Mouse (Mus musculus): Measurements from ENCODE around the gene Impad1. TPM values are rescaled to one million over a fixed set of nuclear protein-coding genes. Genes with fewer than 3 reads are reported as not detected.

Gene Impad1
- polyA plus RNA-seq, 1 experiment = 10.7 TPM

GRCm38 (mm10) chr4:4722081-4722480 is 71.1 kb downstream of the Impad1 start:
- Histone ChIP-seq H3K36me3 (ENCODE audit: control insufficient read depth, insufficient read depth) (no peaks in the 10 kb centered on the region), H3K4me3 (no peak overlapping the region), H3K27me3 (ENCODE audit: control insufficient read depth, insufficient read depth, insufficient read length) (no peaks in the 10 kb centered on the region), H3ac (ENCODE audit: control insufficient read depth, insufficient read length) (no peak overlapping the region), H3K4me2 (ENCODE audit: low read depth) (no peak overlapping the region), H3K79me2 (ENCODE audit: control insufficient read depth, insufficient read depth) (no peaks in the 10 kb centered on the region)
- TF ChIP-seq TCF3 (IDR thresholded peaks at IDR 0.05; ENCODE audit: insufficient read length, low read depth) (no peak), TCF12 (IDR thresholded peaks at IDR 0.05; ENCODE audit: insufficient read depth, poor library complexity, severe bottlenecking) (no peak), USF1 (IDR thresholded peaks at IDR 0.05; ENCODE audit: low read depth) (no peak), MAX (IDR thresholded peaks at IDR 0.05; ENCODE audit: low read depth) (no peak), POLR2AphosphoS2 (IDR thresholded peaks at IDR 0.05; ENCODE audit: insufficient read length, low read depth) (no peak), E2F4 (IDR thresholded peaks at IDR 0.05; ENCODE audit: insufficient read depth) (no peak), MYOG (IDR thresholded peaks at IDR 0.05; ENCODE audit: control insufficient read depth in 1 of 3, insufficient read depth in 1 of 3, insufficient read length in 2 of 3, low read depth in 2 of 3) (no peak), MYOD1 (IDR thresholded peaks at IDR 0.05; ENCODE audit: control insufficient read depth in 1 of 3, insufficient read length in 2 of 3, low read depth in 2 of 3) (no peak), REST (IDR thresholded peaks at IDR 0.05; ENCODE audit: insufficient read depth, insufficient read length) (no peak), CEBPB (IDR thresholded peaks at IDR 0.05; ENCODE audit: insufficient read depth, poor library complexity, severe bottlenecking) (no peak), POLR2A (IDR thresholded peaks at IDR 0.05; ENCODE audit: insufficient read length, low read depth) (no peak)

GRCm38 (mm10) chr4:4717763-4718347 is 75.3 kb downstream of the Impad1 start:
- no peak overlapping the region for H3ac ChIP-seq (ENCODE audit: control insufficient read depth, insufficient read length)
- H3K36me3 ChIP-seq (ENCODE audit: control insufficient read depth, insufficient read depth) = no peaks in the 10 kb centered on the region
- no peak overlapping the region for H3K4me3 ChIP-seq
- TF ChIP-seq TCF3 (IDR thresholded peaks at IDR 0.05; ENCODE audit: insufficient read length, low read depth) = no peak
- TF ChIP-seq SRF (IDR thresholded peaks at IDR 0.05; ENCODE audit: control insufficient read depth, insufficient read length, low read depth) = no peak
- TF ChIP-seq POLR2A (IDR thresholded peaks at IDR 0.05; ENCODE audit: insufficient read length, low read depth) = no peak
- TF ChIP-seq CEBPB (IDR thresholded peaks at IDR 0.05; ENCODE audit: insufficient read depth, poor library complexity, severe bottlenecking) = no peak
- TF ChIP-seq MAX (IDR thresholded peaks at IDR 0.05; ENCODE audit: low read depth) = no peak
- no peaks in the 10 kb centered on the region for H3K79me2 ChIP-seq (ENCODE audit: control insufficient read depth, insufficient read depth)
- no peaks in the 10 kb centered on the region for H3K27me3 ChIP-seq (ENCODE audit: control insufficient read depth, insufficient read depth, insufficient read length)
- no peak overlapping the region for H3K4me2 ChIP-seq (ENCODE audit: low read depth)

Measured in myocyte (in vitro differentiated cells).